Mouse (Mus musculus): ENCODE data around the gene Islr2. TPM values are rescaled to one million over a fixed set of nuclear protein-coding genes. Genes with fewer than 3 reads are reported as not detected.

Islr2 gene
- polyA plus RNA-seq, 1 experiment from 2014 or later = 0.13 TPM

- no peak for ATAC-seq (replicated peaks; ENCODE audit: low FRiP score, low read depth)
- no peak overlapping the region; the same call in 1 of the 2 replicates for H3K4me3 ChIP-seq (replicated peaks; ENCODE audit: low read depth, low read length)
- no peak overlapping the region for H3K9ac ChIP-seq (ENCODE audit: low read depth, low read length)
- WGBS = 4% methylated on average over 38 of the region's 38 CpGs
- no peaks in the 10 kb centered on the region for H3K9me3 ChIP-seq (replicated peaks; ENCODE audit: low read length)
- H3K36me3 ChIP-seq (ENCODE audit: insufficient read depth, low read length) = no peaks in the 10 kb centered on the region
- TF ChIP-seq CTCF (IDR thresholded peaks at IDR 0.05; ENCODE audit: low read depth) = 0 out of 2 replicates have a peak, but pooled peaks have one; percentile 2
- H3K4me1 ChIP-seq (replicated peaks; ENCODE audit: insufficient read depth, low read length) = peaks cover 16% of the 10 kb centered on the region
- no peak for DNase-seq (ENCODE audit: low spot score)
- peaks cover 86% of the 10 kb centered on the region for H3K27me3 ChIP-seq (ENCODE audit: insufficient read depth, low read length)
- H3K4me2 ChIP-seq (ENCODE audit: low read length) = peak overlapping the region; percentile 8
- no peak overlapping the region for H3K27ac ChIP-seq
Measured at GRCm38 (mm10) chr9:58198801-58199371, 5.2 kb downstream of the Islr2 start.

GRCm38 (mm10) chr9:58197781-58198701, 6.1 kb downstream of the Islr2 start:
- TF ChIP-seq CTCF (IDR thresholded peaks at IDR 0.05; ENCODE audit: low read depth) = peak; percentile 76
- H3K27me3 ChIP-seq (ENCODE audit: insufficient read depth, low read length) = peaks cover 83% of the 10 kb centered on the region
- ATAC-seq (replicated peaks; ENCODE audit: low FRiP score, low read depth) = peak; percentile 43

GRCm38 (mm10) chr9:58196610-58197567, 7.2 kb downstream of the Islr2 start:
- whole genome bisulfite sequencing = 14% methylated on average over 46 of the region's 46 CpGs
- TF ChIP-seq CTCF (IDR thresholded peaks at IDR 0.05; ENCODE audit: low read depth) = no peak
- no peak overlapping the region for H3K9ac ChIP-seq (ENCODE audit: low read depth, low read length)
- no peaks in the 10 kb centered on the region for H3K9me3 ChIP-seq (replicated peaks; ENCODE audit: low read length)
- ATAC-seq (replicated peaks; ENCODE audit: low FRiP score, low read depth) = no peak
- H3K4me3 ChIP-seq (replicated peaks; ENCODE audit: low read depth, low read length) = peak overlapping the region; percentile 23; the same call in 1 of the 2 replicates
- 0 out of 2 replicates have a peak overlapping the region, but pooled peaks have one; percentile 49 for H3K4me2 ChIP-seq (ENCODE audit: low read length)
- peaks cover 72% of the 10 kb centered on the region for H3K27me3 ChIP-seq (ENCODE audit: insufficient read depth, low read length)
- H3K27ac ChIP-seq = no peak overlapping the region
- no peak for DNase-seq (ENCODE audit: low spot score)
- H3K36me3 ChIP-seq (ENCODE audit: insufficient read depth, low read length) = no peaks in the 10 kb centered on the region
- peaks cover 16% of the 10 kb centered on the region for H3K4me1 ChIP-seq (replicated peaks; ENCODE audit: insufficient read depth, low read length)

More at GRCm38 (mm10) chr9:58197781-58198701, 6.1 kb downstream of the Islr2 start:
- no peak overlapping the region for H3K9ac ChIP-seq (ENCODE audit: low read depth, low read length)
- 4% methylated on average over 58 of the region's 58 CpGs for WGBS
- H3K9me3 ChIP-seq (replicated peaks; ENCODE audit: low read length) = no peaks in the 10 kb centered on the region
- peak overlapping the region; percentile 23 for H3K4me3 ChIP-seq (replicated peaks; ENCODE audit: low read depth, low read length)
- H3K27ac ChIP-seq = no peak overlapping the region
- H3K4me2 ChIP-seq (ENCODE audit: low read length) = peak overlapping the region; percentile 49
- peaks cover 16% of the 10 kb centered on the region for H3K4me1 ChIP-seq (replicated peaks; ENCODE audit: insufficient read depth, low read length)
- no peaks in the 10 kb centered on the region for H3K36me3 ChIP-seq (ENCODE audit: insufficient read depth, low read length)
- DNase-seq (ENCODE audit: low spot score) = peak; percentile 61

GRCm38 (mm10) chr9:58196141-58196540, 8.0 kb downstream of the Islr2 start:
- Histone ChIP-seq H3K36me3 (ENCODE audit: insufficient read depth, low read length) (no peaks in the 10 kb centered on the region), H3K4me3 (replicated peaks; ENCODE audit: low read depth, low read length) (peak overlapping the region; percentile 2; the same call in 1 of the 2 replicates), H3K9me3 (replicated peaks; ENCODE audit: low read length) (no peaks in the 10 kb centered on the region), H3K27me3 (ENCODE audit: insufficient read depth, low read length) (peaks cover 64% of the 10 kb centered on the region), H3K4me2 (ENCODE audit: low read length) (no peak overlapping the region), H3K4me1 (replicated peaks; ENCODE audit: insufficient read depth, low read length) (peaks cover 16% of the 10 kb centered on the region), H3K9ac (ENCODE audit: low read depth, low read length) (no peak overlapping the region), H3K27ac (no peak overlapping the region)
- TF ChIP-seq CTCF (IDR thresholded peaks at IDR 0.05; ENCODE audit: low read depth) = no peak
- WGBS = 13% methylated on average over 14 of the region's 14 CpGs
- no peak for DNase-seq (ENCODE audit: low spot score)
- ATAC-seq (replicated peaks; ENCODE audit: low FRiP score, low read depth) = no peak

DNA sequence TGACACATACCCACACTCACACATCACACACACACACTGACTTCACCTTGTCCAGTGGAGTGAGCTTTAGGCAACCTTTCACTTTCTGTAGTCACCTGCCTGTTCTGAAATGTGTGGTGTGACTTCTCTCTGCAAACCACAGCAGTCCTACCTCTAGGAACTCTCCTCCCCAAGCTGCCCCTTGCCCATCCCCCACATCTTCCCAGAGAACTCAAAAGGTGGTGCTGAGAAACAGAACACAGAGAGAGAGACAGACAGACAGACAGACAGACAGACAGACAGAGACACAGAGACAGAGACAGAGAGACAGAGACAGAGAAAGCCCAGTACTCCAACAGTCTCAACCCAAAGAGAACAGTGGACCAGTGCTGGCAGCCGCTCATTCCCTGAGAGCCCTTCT, 8.4 kb downstream of the Islr2 start:
- Histone ChIP-seq H3K36me3 (ENCODE audit: insufficient read depth, low read length) (no peaks in the 10 kb centered on the region), H3K4me1 (replicated peaks; ENCODE audit: insufficient read depth, low read length) (peaks cover 16% of the 10 kb centered on the region), H3K27me3 (ENCODE audit: insufficient read depth, low read length) (peaks cover 59% of the 10 kb centered on the region), H3K9ac (ENCODE audit: low read depth, low read length) (no peak overlapping the region), H3K4me2 (ENCODE audit: low read length) (no peak overlapping the region), H3K9me3 (replicated peaks; ENCODE audit: low read length) (no peaks in the 10 kb centered on the region), H3K27ac (no peak overlapping the region), H3K4me3 (replicated peaks; ENCODE audit: low read depth, low read length) (no peak overlapping the region)
- ATAC-seq (replicated peaks; ENCODE audit: low FRiP score, low read depth) (no peak), DNase-seq (ENCODE audit: low spot score) (no peak)
- WGBS = 24% methylated on average over 1 of the region's 1 CpGs
- TF ChIP-seq CTCF (IDR thresholded peaks at IDR 0.05; ENCODE audit: low read depth) = no peak
